Mouse (Mus musculus): Measurements from ENCODE around the gene Actr3b.

DNA sequence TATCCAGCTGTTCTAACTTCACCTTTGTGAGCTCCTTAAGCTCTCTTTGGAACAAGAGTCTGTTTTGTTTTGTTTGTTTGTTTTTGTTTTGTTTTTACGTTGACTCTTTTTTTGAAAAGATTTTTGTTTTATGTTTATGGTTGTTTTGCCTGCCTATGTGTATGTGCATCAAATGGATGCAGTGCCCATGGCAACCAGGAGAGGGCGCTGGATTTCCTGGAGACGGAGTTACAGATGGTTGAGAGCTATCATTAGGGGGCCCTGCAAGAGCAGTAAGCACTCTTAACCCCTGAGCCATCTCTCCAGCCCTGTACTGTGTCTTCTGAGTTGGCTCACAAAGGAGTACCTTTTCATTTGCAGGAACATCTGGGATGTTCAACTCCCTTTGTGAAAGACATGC is 110.8 kb downstream of the Actr3b start:
- TF ChIP-seq POLR2A (IDR thresholded peaks at IDR 0.05; ENCODE audit: borderline replicate concordance, extremely low read depth, insufficient read depth, insufficient read length, poor library complexity, severe bottlenecking) = no peak
- TF ChIP-seq CTCF (IDR thresholded peaks at IDR 0.05; ENCODE audit: borderline replicate concordance, extremely low read depth, insufficient read depth, insufficient read length) = peak; percentile 37; the same call in 1 of the 2 replicates

Measured in brain, embryonic 14.5 days (tissue).